Mouse (Mus musculus) C2C12 (cell line): ENCODE measurements around the gene Hist1h3f. TPM values are rescaled to one million over a fixed set of nuclear protein-coding genes. Genes with fewer than 3 reads are reported as not detected.
"Not testable (repeated sequence)": the region's sequence is repeated elsewhere in the genome, so short reads cannot be mapped to it uniquely, and the experiment has no call there.

Experiments
- H3K27me3 ChIP-seq: one replicate; pipeline ENCODE4 v1.6.1; 2011; ENCODE audit not compliant: control insufficient read depth, insufficient read depth, insufficient read length
- H3K36me3 ChIP-seq: one replicate; pipeline ENCODE4 v1.6.1; 2011; ENCODE audit not compliant: control insufficient read depth, insufficient read depth
- H3K4me3 ChIP-seq: one replicate; pipeline ENCODE4 v1.5.1; 2011; ENCODE audit warnings: mild to moderate bottlenecking, control low read depth; ENCODE audit not compliant: poor library complexity, insufficient read depth, severe bottlenecking
- H3K79me2 ChIP-seq: one replicate; pipeline ENCODE4 v1.6.1; 2011; ENCODE audit not compliant: control insufficient read depth, insufficient read depth
- H3K79me3 ChIP-seq: one replicate; pipeline ENCODE4 v1.6.1; 2011; ENCODE audit warnings: low read depth, control low read depth
- H3ac ChIP-seq: one replicate; pipeline ENCODE3; 2011; ENCODE audit warnings: low read depth; ENCODE audit not compliant: control insufficient read depth, insufficient read length
- CEBPB ChIP-seq: IDR thresholded peaks from one replicate; pipeline ENCODE4 v1.6.1; 2011; ENCODE audit warnings: low read depth, mild to moderate bottlenecking, control low read depth, moderate library complexity
- CTCF ChIP-seq: IDR thresholded peaks from one replicate; pipeline ENCODE4 v1.5.1; 2011; ENCODE audit not compliant: control insufficient read depth, insufficient read depth, insufficient read length
- FOSL1 ChIP-seq: IDR thresholded peaks from one replicate; pipeline ENCODE4 v1.8.0; 2011; ENCODE audit warnings: mild to moderate bottlenecking, low read length; ENCODE audit not compliant: poor library complexity, insufficient read depth, severe bottlenecking
- MAX ChIP-seq: IDR thresholded peaks from one replicate; pipeline ENCODE4 v1.6.1; 2011; ENCODE audit warnings: mild to moderate bottlenecking, control low read depth
- MYOD1 ChIP-seq: IDR thresholded peaks from one replicate; pipeline ENCODE4 v1.6.1; 2011; ENCODE audit warnings: low read depth; ENCODE audit not compliant: control insufficient read depth, insufficient read length
- MYOG ChIP-seq: IDR thresholded peaks from one replicate; pipeline ENCODE4 v1.6.1; 2011; ENCODE audit not compliant: control insufficient read depth, insufficient read length; ENCODE audit errors: extremely low read depth
- USF1 ChIP-seq: IDR thresholded peaks from one replicate; pipeline ENCODE4 v1.6.1; 2011; ENCODE audit warnings: low read depth, mild to moderate bottlenecking, control low read depth, moderate library complexity
- polyA plus RNA-seq: library from polyadenylated mRNA; unstranded; fragments of >200 nt; fragmentation: generic; extraction: Trizol; gene quantifications from one replicate; pipeline ENCODE4 v1.2.1, GENCODE M21; 2012; ENCODE audit warnings: missing spikeins

The Hist1h3f gene
- polyA plus RNA-seq, 1 experiment: 1.2 TPM

DNA sequence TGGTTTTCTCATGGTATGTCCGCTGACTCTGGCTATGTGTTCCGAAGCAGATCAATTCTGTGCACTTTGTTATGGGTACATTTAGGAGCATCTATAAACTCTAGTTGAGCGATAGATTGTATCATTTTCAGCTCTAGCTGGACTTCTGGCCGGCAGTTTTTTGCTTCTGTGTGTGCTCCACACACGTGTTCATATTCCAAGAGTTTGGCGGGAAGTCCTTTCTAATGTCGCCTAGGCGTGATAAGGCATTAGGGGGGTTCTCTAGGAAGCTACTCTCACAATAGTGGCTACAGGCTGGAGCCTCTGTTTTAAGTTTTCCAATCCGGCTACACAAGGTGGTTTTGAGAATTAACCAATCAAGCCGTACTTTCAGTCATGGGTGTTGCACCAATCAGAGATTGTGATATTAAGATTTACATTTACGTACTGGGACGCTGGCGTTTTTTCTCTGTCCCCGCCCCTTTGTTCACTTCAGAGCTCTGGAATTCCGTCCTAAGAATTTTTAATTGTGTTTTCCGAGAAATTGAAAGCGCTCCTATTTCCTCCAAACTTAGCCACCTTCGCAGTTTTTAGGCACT lies 12.1 kb downstream of the Hist1h3f start:
- H3K4me3 ChIP-seq: peak overlapping the region; percentile 47
- H3K36me3 ChIP-seq: no peaks in the 10 kb centered on the region
- H3K79me2 ChIP-seq: no peaks in the 10 kb centered on the region
- H3K79me3 ChIP-seq: no peaks in the 10 kb centered on the region
- peak overlapping the region; percentile 93 for H3ac ChIP-seq
- TF ChIP-seq USF1: no peak
- TF ChIP-seq MAX: peak; percentile 60
- H3K27me3 ChIP-seq: no peaks in the 10 kb centered on the region

- no peak overlapping the region for H3K4me3 ChIP-seq
- H3K27me3 ChIP-seq: no peaks in the 10 kb centered on the region
- no peaks in the 10 kb centered on the region for H3K36me3 ChIP-seq
- TF ChIP-seq CEBPB: no peak
- no peak for TF ChIP-seq MAX
- TF ChIP-seq USF1: no peak
- TF ChIP-seq FOSL1: no peak
- no peak for TF ChIP-seq CTCF
- no peak for TF ChIP-seq MYOG
- no peak for TF ChIP-seq MYOD1
- H3K79me2 ChIP-seq: no peaks in the 10 kb centered on the region
- no peaks in the 10 kb centered on the region for H3K79me3 ChIP-seq
- no peak overlapping the region for H3ac ChIP-seq
Observed at GRCm38 (mm10) chr13:23556906-23557305, 13.1 kb downstream of the Hist1h3f start.

GRCm38 (mm10) chr13:23560699-23561098 lies 16.8 kb downstream of the Hist1h3f start:
- H3K79me2 ChIP-seq, H3K27me3 ChIP-seq, H3K79me3 ChIP-seq, H3ac ChIP-seq, H3K36me3 ChIP-seq, H3K4me3 ChIP-seq: not testable (repeated sequence)

- not testable (repeated sequence) for H3K27me3 ChIP-seq, H3K36me3 ChIP-seq, H3K79me2 ChIP-seq, H3K4me3 ChIP-seq, H3K79me3 ChIP-seq, H3ac ChIP-seq
Observed at GRCm38 (mm10) chr13:23561531-23561882, 17.7 kb downstream of the Hist1h3f start.

- H3K36me3 ChIP-seq, H3K4me3 ChIP-seq, H3K79me2 ChIP-seq, H3K27me3 ChIP-seq, H3K79me3 ChIP-seq: not testable (repeated sequence)
- peak within 1 kb of the TSS; percentile 63 for H3ac ChIP-seq
Observed at GRCm38 (mm10) chr13:23561883-23562659, 18.2 kb downstream of the Hist1h3f start, which contains the start of gene Hist1h3e. Hist1h3e (minus strand) TSS chr13:23562369.

- no peaks in the 10 kb centered on the region for H3K79me3 ChIP-seq
- TF ChIP-seq MYOD1 (no peak), USF1 (no peak), CEBPB (peak; percentile 3), MYOG (no peak), FOSL1 (no peak), MAX (no peak)
- H3K27me3 ChIP-seq: no peaks in the 10 kb centered on the region
Observed at GRCm38 (mm10) chr13:23562699-23563462, 19.0 kb downstream of the Hist1h3f start.

More at GRCm38 (mm10) chr13:23562699-23563462, 19.0 kb downstream of the Hist1h3f start:
- Histone ChIP-seq H3K4me3 (no peak overlapping the region), H3ac (peak overlapping the region; percentile 63), H3K79me2 (no peaks in the 10 kb centered on the region), H3K36me3 (no peaks in the 10 kb centered on the region)
